Mouse (Mus musculus): ENCODE data around the gene Snx27. TPM values are rescaled to one million over a fixed set of nuclear protein-coding genes. Genes with fewer than 3 reads are reported as not detected.

Snx27 gene
- polyA plus RNA-seq, 1 experiment = 16.4 TPM

- TF ChIP-seq CTCF (conservative IDR thresholded peaks at IDR 0.05; ENCODE audit: insufficient read depth, insufficient read length, low read depth, low read length) (no peak), POLR2A (IDR thresholded peaks at IDR 0.05; ENCODE audit: low read depth, low read length) (no peak)
- Histone ChIP-seq H3K4me1 (ENCODE audit: control insufficient read depth, insufficient read depth, low read length) (no peaks in the 10 kb centered on the region), H3K27me3 (replicated peaks; ENCODE audit: control insufficient read depth, insufficient read depth, low read length) (no peaks in the 10 kb centered on the region), H3K36me3 (ENCODE audit: control insufficient read depth, insufficient read depth, low read length) (no peaks in the 10 kb centered on the region), H3K4me3 (ENCODE audit: insufficient read depth, low read depth, low read length) (no peak overlapping the region), H3K27ac (ENCODE audit: insufficient read depth, low read depth, low read length) (no peak overlapping the region)
- no peak for DNase-seq
- 74% methylated on average over 6 of the region's 6 CpGs for whole genome bisulfite sequencing
Measured at GRCm38 (mm10) chr3:94487581-94487980, 94.9 kb downstream of the Snx27 start.

DNA sequence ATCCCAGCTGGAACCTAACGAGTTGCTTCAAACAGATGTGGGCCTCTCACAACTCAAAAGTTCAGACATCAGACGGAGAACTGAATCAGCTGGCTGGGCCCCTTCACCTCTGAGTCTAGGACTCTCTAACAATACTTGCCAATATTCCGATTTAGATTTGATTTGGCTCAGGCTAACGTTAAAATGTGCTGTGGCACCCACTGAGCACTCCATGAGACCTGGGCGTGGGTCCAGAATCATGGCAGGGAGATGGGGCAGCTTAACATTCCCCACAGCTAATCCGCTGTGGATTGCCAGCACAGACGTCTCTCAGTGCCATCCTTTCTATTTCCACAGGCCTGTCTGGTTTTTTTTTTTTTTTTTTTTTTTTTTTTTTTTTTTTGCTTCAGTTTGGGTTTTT is 96.6 kb downstream of the Snx27 start:
- no peak for DNase-seq
- Histone ChIP-seq H3K4me1 (ENCODE audit: control insufficient read depth, insufficient read depth, low read length) (no peaks in the 10 kb centered on the region), H3K4me3 (ENCODE audit: insufficient read depth, low read depth, low read length) (no peak overlapping the region), H3K36me3 (ENCODE audit: control insufficient read depth, insufficient read depth, low read length) (no peaks in the 10 kb centered on the region), H3K27me3 (replicated peaks; ENCODE audit: control insufficient read depth, insufficient read depth, low read length) (no peaks in the 10 kb centered on the region), H3K27ac (ENCODE audit: insufficient read depth, low read depth, low read length) (no peak overlapping the region)
- 83% methylated on average over 7 of the region's 7 CpGs for WGBS
- no peak for TF ChIP-seq CTCF (conservative IDR thresholded peaks at IDR 0.05; ENCODE audit: insufficient read depth, insufficient read length, low read depth, low read length)
- TF ChIP-seq POLR2A (IDR thresholded peaks at IDR 0.05; ENCODE audit: low read depth, low read length) = no peak

GRCm38 (mm10) chr3:94483790-94484439 is 98.6 kb downstream of the Snx27 start:
- no peak for DNase-seq
- 30% methylated on average over 20 of the region's 20 CpGs for whole genome bisulfite sequencing

GRCm38 (mm10) chr3:94482764-94483385 is 99.6 kb downstream of the Snx27 start:
- DNase-seq = no peak
- Histone ChIP-seq H3K27ac (ENCODE audit: insufficient read depth, low read depth, low read length) (no peak overlapping the region), H3K4me1 (ENCODE audit: control insufficient read depth, insufficient read depth, low read length) (no peaks in the 10 kb centered on the region), H3K36me3 (ENCODE audit: control insufficient read depth, insufficient read depth, low read length) (no peaks in the 10 kb centered on the region), H3K27me3 (replicated peaks; ENCODE audit: control insufficient read depth, insufficient read depth, low read length) (no peaks in the 10 kb centered on the region), H3K4me3 (ENCODE audit: insufficient read depth, low read depth, low read length) (no peak overlapping the region)
- TF ChIP-seq CTCF (conservative IDR thresholded peaks at IDR 0.05; ENCODE audit: insufficient read depth, insufficient read length, low read depth, low read length) = no peak
- no peak for TF ChIP-seq POLR2A (IDR thresholded peaks at IDR 0.05; ENCODE audit: low read depth, low read length)
- WGBS = 88% methylated on average over 17 of the region's 17 CpGs

More at GRCm38 (mm10) chr3:94483790-94484439, 98.6 kb downstream of the Snx27 start:
- Histone ChIP-seq H3K27me3 (replicated peaks; ENCODE audit: control insufficient read depth, insufficient read depth, low read length) (no peaks in the 10 kb centered on the region), H3K4me1 (ENCODE audit: control insufficient read depth, insufficient read depth, low read length) (no peaks in the 10 kb centered on the region), H3K4me3 (ENCODE audit: insufficient read depth, low read depth, low read length) (no peak overlapping the region), H3K27ac (ENCODE audit: insufficient read depth, low read depth, low read length) (no peak overlapping the region), H3K36me3 (ENCODE audit: control insufficient read depth, insufficient read depth, low read length) (no peaks in the 10 kb centered on the region)
- TF ChIP-seq POLR2A (IDR thresholded peaks at IDR 0.05; ENCODE audit: low read depth, low read length) (no peak), CTCF (conservative IDR thresholded peaks at IDR 0.05; ENCODE audit: insufficient read depth, insufficient read length, low read depth, low read length) (no peak)

DNA sequence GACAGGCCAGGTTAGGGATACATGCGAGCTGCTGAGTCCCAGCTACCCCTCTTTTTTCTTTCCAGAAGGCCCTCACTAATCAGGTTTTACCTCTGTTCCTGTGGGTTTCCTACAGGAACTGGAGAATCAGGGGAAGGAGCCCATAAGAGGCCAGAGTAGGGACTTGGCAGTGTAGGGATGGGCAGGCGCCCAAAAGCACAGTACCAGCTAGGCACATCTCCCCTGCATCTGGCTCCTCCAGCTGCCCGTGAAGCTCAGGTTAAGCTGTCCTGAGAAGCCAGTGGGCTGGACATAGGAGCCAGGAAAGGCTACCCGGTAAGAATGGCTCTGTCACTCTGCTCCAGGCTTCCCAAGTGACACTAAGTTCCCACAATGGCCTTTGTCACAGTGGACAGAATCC is 101.1 kb downstream of the Snx27 start:
- TF ChIP-seq POLR2A (IDR thresholded peaks at IDR 0.05; ENCODE audit: low read depth, low read length) (no peak), CTCF (conservative IDR thresholded peaks at IDR 0.05; ENCODE audit: insufficient read depth, insufficient read length, low read depth, low read length) (no peak)
- no peak overlapping the region for H3K27ac ChIP-seq (ENCODE audit: insufficient read depth, low read depth, low read length)
- WGBS = 76% methylated on average over 4 of the region's 4 CpGs
- H3K36me3 ChIP-seq (ENCODE audit: control insufficient read depth, insufficient read depth, low read length) = no peaks in the 10 kb centered on the region
- no peaks in the 10 kb centered on the region for H3K27me3 ChIP-seq (replicated peaks; ENCODE audit: control insufficient read depth, insufficient read depth, low read length)
- no peak overlapping the region for H3K4me3 ChIP-seq (ENCODE audit: insufficient read depth, low read depth, low read length)
- no peaks in the 10 kb centered on the region for H3K4me1 ChIP-seq (ENCODE audit: control insufficient read depth, insufficient read depth, low read length)
- no peak for DNase-seq

- 20% methylated on average over 16 of the region's 16 CpGs for WGBS
- TF ChIP-seq CTCF (conservative IDR thresholded peaks at IDR 0.05; ENCODE audit: insufficient read depth, insufficient read length, low read depth, low read length) = no peak
- no peaks in the 10 kb centered on the region for H3K36me3 ChIP-seq (ENCODE audit: control insufficient read depth, insufficient read depth, low read length)
- H3K4me1 ChIP-seq (ENCODE audit: control insufficient read depth, insufficient read depth, low read length) = no peaks in the 10 kb centered on the region
- no peak within 1 kb of the TSS for H3K27ac ChIP-seq (ENCODE audit: insufficient read depth, low read depth, low read length)
- no peak within 1 kb of the TSS for H3K4me3 ChIP-seq (ENCODE audit: insufficient read depth, low read depth, low read length)
- DNase-seq = no peak
- H3K27me3 ChIP-seq (replicated peaks; ENCODE audit: control insufficient read depth, insufficient read depth, low read length) = no peaks in the 10 kb centered on the region
Measured at GRCm38 (mm10) chr3:94480291-94480884, 102.1 kb downstream of the Snx27 start, which contains the start of gene Riiad1. Riiad1 (minus strand) TSS chr3:94480341.

- 9% methylated on average over 11 of the region's 11 CpGs for WGBS
- H3K27ac ChIP-seq (ENCODE audit: insufficient read depth, low read depth, low read length) = no peak overlapping the region
Measured at GRCm38 (mm10) chr3:94479564-94479963, 103.0 kb downstream of the Snx27 start.

More at GRCm38 (mm10) chr3:94479564-94479963, 103.0 kb downstream of the Snx27 start:
- Histone ChIP-seq H3K4me1 (ENCODE audit: control insufficient read depth, insufficient read depth, low read length) (no peaks in the 10 kb centered on the region), H3K27me3 (replicated peaks; ENCODE audit: control insufficient read depth, insufficient read depth, low read length) (no peaks in the 10 kb centered on the region), H3K36me3 (ENCODE audit: control insufficient read depth, insufficient read depth, low read length) (no peaks in the 10 kb centered on the region), H3K4me3 (ENCODE audit: insufficient read depth, low read depth, low read length) (no peak overlapping the region)
- no peak for TF ChIP-seq CTCF (conservative IDR thresholded peaks at IDR 0.05; ENCODE audit: insufficient read depth, insufficient read length, low read depth, low read length)
- TF ChIP-seq POLR2A (IDR thresholded peaks at IDR 0.05; ENCODE audit: low read depth, low read length) = no peak
- DNase-seq = no peak
